Mouse (Mus musculus) lung, adult 2 months (tissue): Measurements from ENCODE around the gene Timm8b.

Experiments
- CTCF ChIP-seq: fragments of 200-500 bp; IDR thresholded peaks from 2 replicates; pipeline ENCODE4 v1.5.1; 2011; ENCODE audit warnings: mild to moderate bottlenecking, low read length, control low read depth; ENCODE audit not compliant: insufficient read depth
- POLR2A ChIP-seq: fragments of 200-500 bp; IDR thresholded peaks from 2 replicates; pipeline ENCODE4 v1.6.1; 2011; ENCODE audit warnings: low read depth, mild to moderate bottlenecking, control low read depth, low read length, borderline replicate concordance; ENCODE audit errors: extremely low read depth

GRCm38 (mm10) chr9:50602055-50602845 lies 1.5 kb upstream of the Timm8b start:
- TF ChIP-seq CTCF (no peak), POLR2A (no peak)
